Mouse (Mus musculus) heart, postnatal 0 days (tissue): ENCODE results near the gene Pole4.

Experiments used
- CTCF ChIP-seq: IDR thresholded peaks from 2 replicates; pipeline ENCODE4 v1.5.1; 2016; ENCODE audit warnings: antibody characterized with exemption, control low read depth, low read depth
- EP300 ChIP-seq: IDR thresholded peaks from 2 replicates; pipeline ENCODE4 v1.6.1; 2016; ENCODE audit warnings: antibody characterized with exemption, low read depth

DNA sequence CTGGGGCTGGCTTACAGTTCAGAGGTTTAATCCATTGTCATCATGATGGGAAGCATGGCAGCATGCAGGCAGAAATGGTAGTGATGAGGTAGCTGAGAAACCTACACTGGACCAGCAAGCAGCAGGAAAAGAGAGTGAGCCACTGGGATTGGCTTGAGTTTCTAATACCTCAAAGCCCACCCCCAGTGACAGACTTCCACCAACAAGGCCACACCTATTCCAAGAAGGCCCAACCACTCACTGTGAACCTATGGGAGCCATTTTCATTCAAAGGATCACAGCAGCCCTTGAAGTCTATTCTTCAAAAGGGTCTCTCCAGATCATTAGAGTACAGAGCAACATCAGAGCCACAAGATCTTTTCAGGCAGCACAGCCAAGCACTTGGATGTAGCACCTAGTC, 38.7 kb downstream of the Pole4 start:
- no peak for TF ChIP-seq EP300
- no peak for TF ChIP-seq CTCF
